Mouse (Mus musculus) thymus, adult 2 months (tissue): ENCODE results near the gene Dock1. TPM values are rescaled to one million over a fixed set of nuclear protein-coding genes. Genes with fewer than 3 reads are reported as not detected.
A peak's percentile ranks its signal among the peaks of the same experiment; 100 is the strongest.

Source experiments
- DNase-seq: peaks from one replicate; pipeline ENCODE4 v3.0.0; 2021
- H3K27ac ChIP-seq: fragments of 200-500 bp; 2 replicates; pipeline ENCODE4 v1.5.1; 2012; ENCODE audit warnings: low read length, control low read depth; ENCODE audit not compliant: control insufficient read depth, insufficient read depth
- H3K27me3 ChIP-seq: fragments of 200-500 bp; 2 replicates; pipeline ENCODE4 v1.6.1; 2012; ENCODE audit warnings: mild to moderate bottlenecking, low read length, moderate library complexity, mixed read lengths; ENCODE audit not compliant: control insufficient read depth, insufficient read depth
- H3K36me3 ChIP-seq: fragments of 200-500 bp; 2 replicates; pipeline ENCODE4 v1.6.1; 2012; ENCODE audit warnings: mild to moderate bottlenecking, low read length, moderate library complexity; ENCODE audit not compliant: control insufficient read depth, insufficient read depth
- H3K4me1 ChIP-seq: fragments of 200-500 bp; replicated peaks from 2 replicates; pipeline ENCODE4 v1.6.1; 2012; ENCODE audit warnings: low read length; ENCODE audit not compliant: control insufficient read depth, insufficient read depth
- H3K4me3 ChIP-seq: fragments of 200-500 bp; 2 replicates; pipeline ENCODE4 v1.5.1; 2012; ENCODE audit warnings: mild to moderate bottlenecking, low read length, control low read depth, moderate library complexity; ENCODE audit not compliant: control insufficient read depth, insufficient read depth
- CTCF ChIP-seq: fragments of 200-500 bp; IDR thresholded peaks from 2 replicates; pipeline ENCODE4 v1.5.1; 2012; ENCODE audit warnings: mild to moderate bottlenecking, control low read depth, low read length, moderate library complexity, borderline replicate concordance; ENCODE audit not compliant: control insufficient read depth, poor library complexity, insufficient read depth; ENCODE audit errors: extremely low read depth
- POLR2A ChIP-seq: fragments of 200-500 bp; IDR thresholded peaks from 2 replicates; pipeline ENCODE4 v1.6.1; 2012; ENCODE audit warnings: mild to moderate bottlenecking, low read length, control low read depth, moderate library complexity; ENCODE audit not compliant: control insufficient read depth, poor library complexity, insufficient read depth; ENCODE audit errors: extremely low read depth
- WGBS: fragments of 180-500 bp; shearing (Covaris S2); methylation state at CpG from one replicate; pipeline ENCODE4 v1.1.7; 2018; 5-methylcytosine and 5-hydroxymethylcytosine counted together
- polyA plus RNA-seq: library from polyadenylated mRNA; depleted of rRNA; stranded (reverse); fragments of >200 nt; gene quantifications from 2 replicates; pipeline ENCODE4 v1.2.3, GENCODE M21; 2012

Dock1 gene
- polyA plus RNA-seq, 1 experiment: 3.2 TPM

GRCm38 (mm10) chr7:134840066-134840465 lies 169.6 kb downstream of the Dock1 start:
- Histone ChIP-seq H3K36me3 (no peaks in the 10 kb centered on the region), H3K27ac (no peak overlapping the region), H3K4me3 (no peak overlapping the region), H3K27me3 (no peaks in the 10 kb centered on the region), H3K4me1 (no peaks in the 10 kb centered on the region)
- WGBS: 92% methylated on average over 2 of the region's 2 CpGs
- TF ChIP-seq CTCF: no peak
- TF ChIP-seq POLR2A: no peak
- DNase-seq: no peak

GRCm38 (mm10) chr7:134842751-134843150 lies 172.3 kb downstream of the Dock1 start:
- Histone ChIP-seq H3K36me3 (no peaks in the 10 kb centered on the region), H3K4me3 (no peak overlapping the region), H3K27me3 (no peaks in the 10 kb centered on the region), H3K27ac (no peak overlapping the region), H3K4me1 (no peaks in the 10 kb centered on the region)
- no peak for DNase-seq
- 96% methylated on average over 4 of the region's 4 CpGs for WGBS
- TF ChIP-seq CTCF (no peak), POLR2A (no peak)

- H3K27ac ChIP-seq: no peak overlapping the region
- no peaks in the 10 kb centered on the region for H3K4me1 ChIP-seq
- H3K27me3 ChIP-seq: no peaks in the 10 kb centered on the region
- no peak for DNase-seq
- 94% methylated on average over 6 of the region's 6 CpGs for WGBS
- TF ChIP-seq POLR2A: no peak
- no peak for TF ChIP-seq CTCF
- H3K4me3 ChIP-seq: no peak overlapping the region
- no peaks in the 10 kb centered on the region for H3K36me3 ChIP-seq
Measured at GRCm38 (mm10) chr7:134862000-134862399, 191.5 kb downstream of the Dock1 start.

GRCm38 (mm10) chr7:134864175-134864574 lies 193.7 kb downstream of the Dock1 start:
- Histone ChIP-seq H3K4me3 (no peak overlapping the region), H3K27me3 (no peaks in the 10 kb centered on the region), H3K27ac (no peak overlapping the region), H3K4me1 (no peaks in the 10 kb centered on the region), H3K36me3 (no peaks in the 10 kb centered on the region)
- 92% methylated on average over 2 of the region's 2 CpGs for WGBS
- TF ChIP-seq CTCF (no peak), POLR2A (no peak)
- peak; percentile 13 for DNase-seq

GRCm38 (mm10) chr7:134872511-134872910 lies 202.1 kb downstream of the Dock1 start:
- no peak overlapping the region for H3K4me3 ChIP-seq
- 92% methylated on average over 3 of the region's 3 CpGs for WGBS
- no peak overlapping the region for H3K27ac ChIP-seq
- H3K27me3 ChIP-seq: no peaks in the 10 kb centered on the region
- no peaks in the 10 kb centered on the region for H3K4me1 ChIP-seq
- DNase-seq: no peak
- no peaks in the 10 kb centered on the region for H3K36me3 ChIP-seq
- TF ChIP-seq CTCF (no peak), POLR2A (no peak)

GRCm38 (mm10) chr7:134872981-134873380 lies 202.5 kb downstream of the Dock1 start:
- TF ChIP-seq CTCF: no peak
- TF ChIP-seq POLR2A: no peak
- WGBS: 97% methylated on average over 7 of the region's 7 CpGs

GRCm38 (mm10) chr7:134878985-134879384 lies 208.5 kb downstream of the Dock1 start:
- TF ChIP-seq POLR2A (no peak), CTCF (no peak)
- Histone ChIP-seq H3K36me3 (no peaks in the 10 kb centered on the region), H3K4me1 (no peaks in the 10 kb centered on the region), H3K27me3 (no peaks in the 10 kb centered on the region), H3K27ac (no peak overlapping the region), H3K4me3 (no peak overlapping the region)
- 96% methylated on average over 6 of the region's 6 CpGs for WGBS
- DNase-seq: no peak

More at GRCm38 (mm10) chr7:134872981-134873380, 202.5 kb downstream of the Dock1 start:
- no peak for DNase-seq
- no peak overlapping the region for H3K27ac ChIP-seq
- no peak overlapping the region for H3K4me3 ChIP-seq
- H3K4me1 ChIP-seq: no peaks in the 10 kb centered on the region
- no peaks in the 10 kb centered on the region for H3K36me3 ChIP-seq
- no peaks in the 10 kb centered on the region for H3K27me3 ChIP-seq
